Mouse (Mus musculus): ENCODE data around the gene Cnn3.
A peak's percentile ranks its signal among the peaks of the same experiment; 100 is the strongest.

Cnn3 gene

DNA sequence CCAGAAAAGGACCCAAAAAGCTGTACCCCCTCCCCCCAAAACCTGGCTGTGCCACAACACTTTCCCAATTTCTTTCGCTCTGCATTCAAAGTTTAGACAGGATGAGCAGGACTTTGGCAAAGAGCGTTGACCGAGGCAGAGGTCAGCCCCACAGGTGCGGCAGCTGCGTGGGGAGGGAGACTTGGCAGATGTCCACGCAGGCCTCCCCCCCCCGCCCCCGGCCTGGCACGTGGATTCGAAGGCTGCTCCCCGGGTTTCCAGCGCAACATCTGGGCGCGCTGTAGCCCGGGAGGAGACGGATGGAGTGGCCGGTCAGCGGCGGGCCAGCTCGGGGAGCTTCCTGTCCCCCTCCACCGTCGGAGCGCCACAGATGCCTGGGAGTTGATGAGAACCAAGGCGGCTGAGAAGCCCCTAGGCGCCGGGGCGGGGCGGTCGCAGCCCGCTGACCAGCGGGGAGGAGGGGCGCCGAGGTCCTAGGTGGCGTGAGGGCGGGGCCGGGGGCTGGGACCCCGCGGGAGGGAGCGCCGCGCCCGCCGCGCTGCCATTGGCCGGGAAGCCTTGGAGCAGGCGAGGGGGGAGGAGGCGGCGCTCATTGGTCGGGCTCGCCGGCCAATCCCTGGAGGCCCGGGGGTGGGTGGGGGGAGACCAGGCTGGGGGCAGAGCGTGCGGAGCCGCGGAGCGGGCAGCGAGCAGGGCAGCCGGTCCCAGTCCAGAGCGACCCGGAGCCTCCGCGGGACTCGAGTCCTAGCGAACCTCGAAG lies at the start of gene Cnn3:
TSS of gene Cnn3 (plus strand) at position 637 of the 760 bp plus-strand sequence.
- DNase-seq (ENCODE audit: low read depth): peak; percentile 98

DNA sequence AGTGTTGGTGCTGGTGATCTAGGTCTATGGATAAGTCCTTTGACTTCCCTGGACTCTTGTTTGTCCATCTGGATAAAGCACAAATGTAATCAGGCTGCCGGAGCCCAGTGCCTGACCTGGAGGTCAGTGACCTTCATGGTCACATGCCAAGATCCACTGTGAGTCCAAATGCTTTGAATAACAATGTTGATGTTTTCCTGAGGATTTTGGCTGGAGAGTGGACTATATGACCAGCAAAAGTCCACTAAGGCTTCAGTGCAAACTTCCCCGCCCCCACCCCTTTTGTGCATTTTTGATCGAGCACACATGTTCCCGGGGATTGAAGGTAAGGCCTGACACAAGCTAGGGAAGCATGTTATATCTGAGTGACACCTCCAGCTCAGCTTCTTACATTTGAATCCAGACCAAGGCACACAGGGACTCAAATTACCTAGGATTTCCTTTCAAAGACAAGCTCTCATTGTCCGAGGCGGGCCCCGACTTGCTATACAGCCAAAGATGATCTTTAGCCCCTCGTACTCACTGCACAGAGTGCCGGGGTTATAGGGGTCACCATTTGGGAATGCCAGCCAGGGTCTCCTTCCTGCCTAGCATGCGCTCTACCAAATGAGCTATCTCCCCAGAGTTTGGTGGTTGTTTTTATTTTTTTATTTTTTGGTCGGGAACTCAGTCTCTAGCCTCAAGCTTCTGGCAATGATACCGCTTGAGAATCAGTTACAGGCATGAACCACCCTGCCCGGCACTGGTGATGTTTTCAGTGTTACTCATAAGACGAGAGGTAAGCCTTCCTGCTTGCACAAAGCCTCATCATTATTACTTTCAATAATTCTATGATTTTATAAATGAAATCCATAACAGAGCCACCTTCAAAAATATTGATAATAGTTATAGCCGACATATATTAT lies 47.3 kb upstream of the Cnn3 start:
- peak; percentile 80 for DNase-seq (ENCODE audit: low read depth)

DNA sequence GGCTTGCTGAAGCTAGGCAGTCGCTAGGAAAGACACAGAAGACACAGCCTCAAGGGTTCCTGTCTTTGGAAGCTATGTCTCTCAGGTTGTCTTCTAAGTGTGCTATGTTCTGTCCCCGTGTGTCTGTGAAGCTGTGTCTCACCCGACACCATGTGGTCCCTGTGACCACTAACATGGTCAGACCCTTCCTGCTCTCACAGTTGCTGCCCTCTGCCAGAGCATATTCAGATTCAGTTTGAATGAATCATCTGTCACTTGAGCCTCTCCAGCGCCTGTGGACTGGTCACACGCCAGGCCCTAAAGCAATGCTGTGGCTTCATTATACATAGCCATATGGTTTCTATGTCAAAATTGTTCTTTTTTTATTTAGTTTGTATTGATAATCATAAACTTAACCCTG lies 46.6 kb upstream of the Cnn3 start:
- peak; percentile 72 for DNase-seq (ENCODE audit: low read depth)

DNA sequence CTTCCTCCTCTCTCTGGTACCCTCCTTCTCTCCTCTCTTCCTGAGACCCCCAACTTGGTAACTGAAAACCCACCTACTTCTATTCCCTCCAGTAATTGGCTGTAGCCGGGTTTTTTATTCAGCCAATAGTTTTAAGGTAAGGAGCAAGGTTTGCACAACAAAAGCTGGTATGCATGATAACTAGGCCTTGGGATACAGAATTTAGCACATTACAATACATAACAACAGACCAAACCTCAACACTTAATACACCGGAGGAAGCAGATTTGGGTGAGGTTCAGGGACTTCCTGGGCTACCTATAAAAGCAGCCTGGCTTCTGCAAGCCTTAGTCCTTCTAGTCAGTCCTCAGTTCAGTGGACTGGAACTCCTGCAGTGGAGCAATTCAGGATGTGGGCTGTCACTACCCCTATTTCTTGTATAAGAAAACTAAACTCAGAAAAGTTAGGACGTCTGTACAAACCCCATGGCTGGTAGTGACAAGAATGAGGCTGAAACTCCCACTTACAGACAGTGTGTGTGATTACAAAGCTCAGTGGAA lies 38.8 kb upstream of the Cnn3 start:
- DNase-seq (ENCODE audit: low read depth): no peak

DNA sequence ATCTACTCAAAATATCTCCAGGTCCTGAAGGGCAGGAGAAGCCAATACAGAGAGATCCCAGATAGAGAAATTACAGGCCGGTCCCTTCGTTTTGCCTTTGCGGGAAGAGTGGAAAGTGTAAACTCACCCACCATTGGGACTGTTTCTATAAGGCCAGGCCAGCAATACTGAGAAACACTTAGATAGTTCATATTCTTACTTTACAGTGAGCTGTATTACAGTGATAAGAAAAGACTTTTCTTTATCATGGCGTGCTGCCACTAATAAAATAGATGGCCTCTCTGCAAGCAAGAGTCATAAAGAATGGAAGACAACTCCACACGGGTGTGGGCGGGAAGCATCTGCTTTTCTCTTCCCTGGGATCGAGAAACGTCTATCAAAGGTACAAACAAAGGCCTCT lies 36.9 kb upstream of the Cnn3 start:
- DNase-seq (ENCODE audit: low read depth): no peak

DNA sequence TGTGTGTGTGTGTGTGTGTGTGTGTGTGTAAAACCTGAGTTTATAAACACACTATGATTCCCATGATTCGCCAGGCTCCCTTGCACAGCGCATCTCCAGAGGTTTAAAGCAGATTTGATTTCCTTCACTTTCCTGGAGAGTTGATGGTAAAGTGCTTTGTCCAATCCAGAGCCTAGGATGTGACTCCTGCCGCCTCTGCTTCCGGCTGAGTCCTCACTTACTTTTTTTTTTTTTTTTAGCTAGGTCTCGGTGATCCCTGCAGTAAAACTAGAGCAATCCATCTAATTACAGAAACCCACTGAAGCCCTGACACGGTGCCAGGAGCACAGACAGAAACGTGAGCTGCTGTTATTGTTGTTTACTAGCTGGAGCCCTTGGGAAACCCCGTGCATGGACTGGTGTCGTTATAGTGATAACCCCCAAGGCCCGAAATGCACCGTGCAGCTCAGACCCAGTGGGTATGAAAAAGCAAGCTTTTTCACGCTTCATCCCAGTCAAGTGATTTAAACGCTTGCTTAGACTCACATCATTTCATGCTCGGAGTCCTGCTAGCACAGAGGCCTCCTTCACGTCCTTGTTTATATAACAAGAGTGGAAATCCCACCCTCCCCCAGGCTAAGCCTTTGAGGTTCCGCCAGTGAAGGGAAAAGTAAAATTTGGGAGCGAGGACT lies 36.3 kb upstream of the Cnn3 start:
- DNase-seq (ENCODE audit: low read depth): no peak

DNA sequence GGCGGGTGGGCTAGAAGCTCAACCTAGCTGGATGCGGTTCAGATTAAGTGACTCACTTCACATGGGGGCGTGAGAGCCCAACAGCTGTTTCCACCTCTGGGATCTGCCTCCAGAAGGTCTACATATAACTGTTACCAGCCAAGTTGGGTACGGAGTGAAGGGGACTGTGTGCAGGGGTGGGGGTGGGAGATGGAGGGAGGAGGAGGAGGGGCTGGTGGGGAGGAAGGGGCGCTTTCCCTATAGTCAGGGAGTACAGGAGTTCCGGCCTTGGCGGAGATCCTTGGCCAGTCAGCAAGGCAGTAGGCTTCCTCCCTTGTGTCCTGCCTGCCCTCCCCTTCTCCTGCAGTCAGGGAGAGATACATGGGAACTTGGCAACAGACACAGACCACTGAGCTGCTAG lies 35.6 kb upstream of the Cnn3 start:
- DNase-seq (ENCODE audit: low read depth): no peak

DNA sequence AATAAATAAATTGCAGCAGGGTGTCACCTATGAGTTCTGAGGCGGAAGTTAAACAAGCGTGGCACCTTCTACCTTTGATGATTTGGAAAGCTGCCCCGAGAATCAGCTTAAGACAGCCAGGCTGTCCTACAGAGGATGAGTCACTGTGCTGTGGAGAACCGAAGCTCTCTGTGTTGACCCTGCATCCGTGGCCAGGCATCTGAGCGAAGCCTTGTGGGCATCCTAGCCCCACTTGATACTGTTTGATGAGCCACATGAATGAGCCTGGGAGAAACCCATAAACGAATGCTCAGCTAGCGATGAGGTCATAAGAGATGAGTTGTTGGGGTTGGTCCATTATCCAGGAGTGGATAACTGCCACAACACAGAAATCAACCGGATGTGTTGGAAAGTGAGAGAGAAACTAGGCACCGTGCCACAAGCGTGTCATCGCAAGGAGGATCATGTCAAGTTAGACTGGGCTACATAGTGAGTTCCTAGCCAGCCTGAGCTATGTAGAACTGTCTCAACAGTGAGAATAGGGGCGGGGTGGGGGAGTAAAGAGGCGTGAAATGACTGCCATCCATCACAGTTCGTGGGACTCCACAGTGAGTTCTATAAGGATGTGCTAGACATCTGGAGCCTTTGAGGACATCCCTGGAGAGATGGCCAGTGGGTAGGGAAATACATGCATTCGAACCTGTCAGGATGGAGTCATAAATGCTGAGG lies 30.6 kb upstream of the Cnn3 start:
- peak; percentile 66 for DNase-seq (ENCODE audit: low read depth)

DNA sequence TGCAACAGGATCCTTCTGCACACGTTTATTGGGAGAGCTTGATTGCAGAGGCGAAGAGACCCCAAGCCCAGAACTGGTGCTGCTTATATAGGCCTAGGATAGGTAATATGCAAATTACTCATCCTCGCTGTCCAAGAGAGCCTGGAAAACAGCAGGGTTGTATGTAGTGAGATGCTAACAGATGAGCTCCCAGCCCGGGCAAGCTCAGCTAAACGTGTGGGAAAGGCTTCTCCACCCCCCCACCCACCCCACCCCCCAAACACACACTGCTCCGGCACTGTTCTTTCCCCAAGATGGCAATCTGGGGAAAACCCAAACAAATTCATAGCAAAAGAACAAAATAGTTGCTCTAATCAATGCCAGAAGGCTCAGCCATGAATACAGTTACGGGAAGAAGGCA lies 29.7 kb upstream of the Cnn3 start:
- DNase-seq (ENCODE audit: low read depth): no peak

DNA sequence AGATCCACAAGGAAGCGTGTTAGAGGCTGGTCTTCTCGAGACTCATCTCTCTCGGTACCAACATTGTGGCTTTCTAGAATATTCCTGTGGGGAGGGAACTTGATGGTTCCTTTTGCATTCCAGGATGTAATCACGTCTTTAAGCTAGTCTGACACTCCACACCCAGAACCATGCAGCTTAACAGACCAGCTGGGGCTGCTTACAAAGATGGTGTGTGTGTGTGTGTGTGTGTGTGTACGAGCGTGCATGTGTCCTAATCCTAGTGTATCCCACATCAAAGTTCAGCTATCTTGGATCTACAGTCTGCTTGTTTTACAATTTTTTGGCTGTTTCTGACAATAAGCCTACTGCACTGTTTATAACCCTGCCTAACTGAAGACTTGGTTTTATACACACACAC lies 29.3 kb upstream of the Cnn3 start:
- DNase-seq (ENCODE audit: low read depth): no peak

DNA sequence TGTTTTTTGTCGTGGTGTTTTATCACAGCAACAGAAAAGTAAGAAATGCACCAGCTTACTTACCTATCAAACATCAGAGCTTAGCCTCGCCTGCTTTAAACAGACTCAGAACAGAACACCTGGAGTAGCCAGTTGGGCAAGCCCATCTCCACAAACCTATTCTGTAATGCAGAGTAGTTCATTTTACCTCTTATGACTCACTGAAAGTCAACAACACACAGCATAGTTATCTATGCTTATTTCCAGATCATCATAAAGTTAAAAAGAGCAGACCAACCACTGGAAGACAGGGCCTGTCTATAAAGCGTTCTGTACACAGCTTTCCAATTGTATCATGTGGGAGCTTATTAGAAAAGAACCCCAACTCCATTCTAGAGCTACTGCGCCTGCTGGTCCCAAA lies 24.9 kb upstream of the Cnn3 start:
- no peak for DNase-seq (ENCODE audit: low read depth)

DNA sequence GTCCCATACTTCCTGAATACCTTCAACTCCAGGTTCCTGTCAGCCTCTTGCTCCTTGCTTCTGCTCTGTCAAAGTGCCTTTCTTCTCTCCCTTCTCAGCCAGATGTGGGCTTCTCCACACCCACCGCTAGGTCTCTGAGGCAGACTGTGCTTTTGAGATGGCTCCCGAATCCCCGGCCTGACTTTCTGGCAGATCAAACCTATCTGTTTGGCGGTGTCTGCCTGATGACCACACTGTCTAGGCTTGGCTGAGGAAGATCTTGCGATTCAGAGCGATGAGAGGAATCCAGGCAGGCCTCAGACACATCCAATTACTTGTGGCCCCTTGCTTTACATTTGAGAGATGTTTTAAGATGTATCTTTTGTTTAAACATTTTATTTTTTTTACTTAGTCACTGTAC lies 24.2 kb upstream of the Cnn3 start:
- DNase-seq (ENCODE audit: low read depth): peak; percentile 53

DNA sequence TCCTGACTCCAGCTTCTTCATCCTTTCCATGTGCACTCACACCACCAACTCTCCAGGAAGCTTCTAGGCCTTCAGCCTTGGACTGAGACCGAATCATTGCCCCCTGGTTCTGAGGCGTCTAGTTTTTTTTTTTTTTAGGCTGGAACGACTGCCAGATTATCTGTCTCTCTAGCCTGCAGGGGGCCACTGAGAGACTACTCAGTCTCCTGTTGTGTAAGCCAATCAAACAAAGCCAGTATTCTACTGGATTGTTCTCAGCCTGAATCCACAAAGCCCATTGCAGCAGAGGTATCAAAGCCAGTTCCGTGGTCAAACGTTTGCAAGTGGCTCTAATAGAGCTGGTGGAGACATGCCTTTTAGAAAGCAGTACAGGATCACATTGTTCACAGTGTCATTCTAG lies 22.8 kb upstream of the Cnn3 start:
- DNase-seq (ENCODE audit: low read depth): peak; percentile 24

DNA sequence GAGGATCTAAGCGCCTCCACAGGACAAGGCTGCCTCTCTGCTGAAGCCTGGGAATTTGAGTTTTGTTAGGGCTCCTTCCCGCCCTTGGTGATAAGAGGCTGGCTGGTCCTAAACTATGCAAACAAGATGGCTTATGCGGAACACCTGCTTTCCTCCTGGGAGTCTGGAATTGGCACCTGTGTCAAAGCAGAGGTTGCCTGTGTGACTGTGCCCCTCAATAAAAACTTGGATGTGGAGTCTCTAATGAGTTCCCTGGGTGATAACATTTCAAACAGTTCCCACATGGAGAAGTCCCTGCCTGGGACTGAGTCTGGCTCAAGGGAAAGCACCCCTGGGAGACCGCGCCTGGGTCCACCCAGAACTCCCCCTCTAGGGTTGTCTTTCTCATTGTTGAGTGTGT lies 21.2 kb upstream of the Cnn3 start:
- DNase-seq (ENCODE audit: low read depth): no peak

DNA sequence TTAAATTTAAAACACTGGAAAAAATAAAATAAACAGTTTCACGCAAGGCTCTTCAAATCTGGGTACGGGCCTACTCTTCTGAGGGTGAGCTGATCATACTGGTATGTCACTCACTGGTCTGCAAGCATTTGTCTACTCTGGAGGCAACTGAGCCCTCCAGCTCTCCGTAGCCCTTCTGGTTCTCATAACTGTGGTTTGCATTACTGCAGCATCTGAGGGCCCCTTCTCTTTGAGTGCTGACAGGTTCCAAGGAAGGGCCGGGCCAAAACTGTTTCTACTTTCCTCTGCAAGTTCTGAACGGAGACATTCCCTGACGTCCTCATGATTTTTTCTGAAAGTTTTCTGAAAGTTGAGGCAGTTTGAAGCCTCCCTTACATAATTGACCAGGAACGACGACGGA lies 18.9 kb upstream of the Cnn3 start:
- DNase-seq (ENCODE audit: low read depth): peak; percentile 86

DNA sequence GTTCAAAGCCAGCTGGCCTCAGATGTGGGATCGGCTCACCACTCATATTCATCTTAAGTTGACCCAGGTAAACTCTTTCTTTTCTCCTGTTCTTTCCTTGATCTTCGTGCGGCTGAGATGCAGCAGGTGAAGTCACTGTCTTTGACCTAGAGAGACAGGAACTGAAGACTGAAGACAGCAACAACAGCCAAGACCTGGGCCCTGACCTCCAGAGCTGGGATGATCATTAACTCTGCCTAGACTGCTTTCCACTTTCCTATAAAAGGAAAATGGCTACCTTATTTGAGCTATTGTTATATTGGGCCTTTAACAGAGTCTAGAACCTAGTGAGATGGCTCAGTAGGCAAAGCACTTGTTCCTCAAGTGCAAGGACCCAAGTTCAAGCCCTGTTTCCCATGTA lies 17.9 kb upstream of the Cnn3 start:
- DNase-seq (ENCODE audit: low read depth): no peak

DNA sequence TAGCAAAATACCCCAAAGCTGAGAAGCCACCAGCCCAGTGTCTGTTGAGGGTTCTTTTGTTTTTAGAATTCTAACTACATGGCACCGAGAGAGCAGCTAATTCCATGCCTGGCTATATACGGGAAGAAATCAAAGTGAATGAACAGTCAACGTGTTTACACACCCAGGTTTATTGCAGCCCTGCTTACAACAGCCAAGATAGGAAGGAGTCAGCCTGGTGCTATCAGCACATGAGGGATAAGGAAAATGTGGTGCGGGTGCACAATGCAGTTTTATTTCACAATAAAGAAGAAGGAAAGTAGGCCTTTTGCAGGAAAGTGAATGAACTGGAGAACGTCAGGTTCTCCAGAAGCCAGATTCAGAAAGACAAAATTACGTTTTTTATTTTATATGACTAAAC lies 14.8 kb upstream of the Cnn3 start:
- DNase-seq (ENCODE audit: low read depth): no peak

DNA sequence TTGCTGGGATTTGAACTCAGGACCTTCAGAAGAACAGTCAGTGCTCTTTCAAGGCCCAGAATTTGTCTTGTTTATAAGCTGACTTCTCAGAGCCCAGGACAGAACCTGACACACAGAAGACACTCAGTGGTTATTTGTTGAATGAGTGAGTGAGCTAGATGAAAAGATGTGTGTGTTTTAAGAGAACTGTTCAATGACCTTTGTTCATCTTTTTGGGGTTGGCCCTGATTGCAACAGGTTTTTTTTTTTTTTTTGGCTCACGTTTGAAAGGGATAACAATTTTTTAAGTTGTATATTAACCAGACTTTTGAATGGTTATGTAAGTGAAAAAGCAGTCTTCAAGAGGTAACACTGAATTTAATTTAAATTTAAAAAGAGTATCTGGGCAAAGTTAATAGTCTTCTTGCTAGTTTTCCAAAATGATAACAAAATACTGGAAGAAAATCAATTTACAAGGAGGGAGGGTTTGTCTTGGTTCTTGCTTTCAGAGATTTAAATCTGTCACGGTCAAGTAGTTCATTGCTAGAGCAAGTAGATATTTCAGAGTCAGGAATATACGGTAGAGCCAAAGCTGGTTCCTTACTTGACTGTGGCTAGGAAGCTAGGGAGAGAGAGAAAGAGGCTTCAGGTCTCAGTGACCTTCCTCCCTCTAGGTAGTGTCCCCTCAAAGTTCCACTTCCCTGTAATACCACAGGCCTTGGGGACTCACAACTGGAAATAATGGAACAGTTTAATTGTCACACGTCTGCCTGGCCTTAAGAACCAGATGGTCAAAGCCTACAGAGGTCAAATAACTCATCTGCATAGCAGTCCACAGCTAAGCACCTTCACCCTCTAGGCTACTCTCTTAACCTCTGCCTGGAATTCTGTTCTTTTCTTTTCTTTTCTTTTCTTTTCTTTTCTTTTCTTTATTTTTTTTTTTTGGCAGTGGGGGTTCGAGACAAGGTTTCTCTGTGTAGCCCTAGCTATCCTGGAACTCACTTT lies 9.8 kb upstream of the Cnn3 start:
- DNase-seq (ENCODE audit: low read depth): no peak

DNA sequence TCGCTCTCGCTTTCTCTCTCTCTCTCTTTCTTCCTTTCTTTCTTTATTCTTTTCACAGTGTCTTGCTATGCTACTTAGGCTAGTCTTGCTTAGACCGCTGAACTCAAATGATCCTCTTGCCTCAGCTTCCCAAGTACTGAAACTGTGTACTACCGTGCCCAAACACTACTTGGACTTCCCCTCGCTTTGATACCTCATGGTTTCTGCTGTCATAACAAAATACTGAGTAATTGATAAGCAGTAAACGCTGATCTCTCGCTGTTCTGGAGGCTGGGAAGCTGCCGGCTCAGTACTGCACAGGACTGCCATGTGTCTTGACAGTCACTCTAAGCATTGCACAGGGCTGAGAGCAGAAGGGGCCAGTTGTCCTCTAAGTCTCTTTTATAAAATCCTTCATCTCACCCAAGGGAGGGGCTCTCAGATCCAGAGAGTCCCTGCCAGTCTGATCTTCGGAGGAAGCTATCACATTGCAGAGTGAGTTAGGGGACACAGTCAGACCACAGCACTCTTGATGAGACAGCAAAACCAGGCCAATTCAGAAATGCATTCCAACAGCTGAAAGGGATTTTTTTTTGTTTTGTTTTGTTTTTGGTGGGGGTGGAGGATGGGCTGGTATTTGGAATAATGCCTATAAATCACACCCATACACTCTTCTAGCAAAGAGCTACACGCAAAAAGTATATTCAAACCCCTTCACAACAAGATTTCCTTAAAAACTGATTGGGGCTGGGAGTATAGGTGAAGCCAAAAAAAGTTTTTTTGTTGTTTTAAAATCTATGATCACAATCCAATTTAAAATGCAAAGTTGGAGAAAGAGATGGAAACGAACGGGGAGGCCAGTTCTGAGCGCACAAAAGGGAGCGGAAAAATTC lies 8.7 kb upstream of the Cnn3 start:
- DNase-seq (ENCODE audit: low read depth): no peak

DNA sequence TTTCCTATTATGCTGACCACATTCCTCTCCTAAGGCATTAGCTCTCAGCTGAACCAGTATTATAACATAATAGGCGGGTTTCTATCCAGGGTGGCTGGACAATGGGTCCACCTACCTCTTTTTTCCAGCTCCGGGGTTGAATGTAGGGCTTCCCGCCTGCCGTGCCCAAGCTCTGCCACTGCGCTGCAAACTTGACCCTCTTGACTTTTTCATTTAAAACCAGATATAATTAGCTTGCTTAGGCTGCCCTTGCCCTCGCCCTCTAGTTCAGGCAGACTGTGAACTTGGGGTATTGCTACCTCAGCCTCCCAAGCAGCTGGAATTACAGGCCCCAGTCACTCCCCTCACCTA lies 8.1 kb upstream of the Cnn3 start:
- DNase-seq (ENCODE audit: low read depth): no peak
